ENCODE assay signal across 9 mouse cellular contexts in genomic region chr14:100457870-100458726, GRCm38 (mm10).
A peak's percentile ranks its signal among the peaks of the same experiment; 100 is the strongest.
DNase-seq lines count a peak whose midpoint lies in the region; ATAC-seq lines count a peak whose summit lies in the region.
"Had no signal": no experiment of that assay in that cellular context is flagged by ENCODE, and none has a peak within 500 bp of the region (broad histone marks: within the 10 kb centered on the region; RNA-seq: fewer than 3 reads in every experiment).

No protein-coding gene starts in this region.

- no peak overlapping the region for H3K4me3 ChIP-seq in heart, embryonic 12.5 days
- H3K4me3 ChIP-seq in embryonic facial prominence, embryonic 12.5 days = no peak overlapping the region
- H3K4me3 ChIP-seq in kidney, embryonic 14.5 days (ENCODE audit: low read length) = no peak overlapping the region
- H3K4me3 ChIP-seq in midbrain, embryonic 11.5 days (ENCODE audit: low read depth, low read length) = no peak overlapping the region
- H3K4me3 ChIP-seq: megakaryocyte, embryonic 14.5 days had no signal

- H3K36me3 ChIP-seq in heart, embryonic 12.5 days = no peaks in the 10 kb centered on the region
- no peaks in the 10 kb centered on the region for H3K36me3 ChIP-seq in embryonic facial prominence, embryonic 12.5 days
- no peaks in the 10 kb centered on the region for H3K36me3 ChIP-seq in kidney, embryonic 14.5 days (ENCODE audit: control insufficient read depth, insufficient read depth, low read length)
- no peaks in the 10 kb centered on the region for H3K36me3 ChIP-seq in midbrain, embryonic 11.5 days (ENCODE audit: control insufficient read depth, insufficient read depth, low read length)

- no peak overlapping the region for H3K4me2 ChIP-seq in heart, embryonic 12.5 days
- no peak overlapping the region for H3K4me2 ChIP-seq in embryonic facial prominence, embryonic 12.5 days (replicated peaks)
- H3K4me2 ChIP-seq in kidney, embryonic 14.5 days (replicated peaks; ENCODE audit: low read depth, low read length) = no peak overlapping the region
- no peak overlapping the region for H3K4me2 ChIP-seq in midbrain, embryonic 11.5 days

- peaks cover 29% of the 10 kb centered on the region for H3K4me1 ChIP-seq in heart, embryonic 12.5 days (replicated peaks)
- H3K4me1 ChIP-seq in embryonic facial prominence, embryonic 12.5 days = peaks cover 34% of the 10 kb centered on the region
- peaks cover 22% of the 10 kb centered on the region for H3K4me1 ChIP-seq in kidney, embryonic 14.5 days (ENCODE audit: control insufficient read depth, insufficient read depth, low read length)
- H3K4me1 ChIP-seq in midbrain, embryonic 11.5 days (ENCODE audit: control insufficient read depth, insufficient read depth, low read length) = peaks cover 24% of the 10 kb centered on the region
- H3K4me1 ChIP-seq: megakaryocyte, embryonic 14.5 days had no signal

- peak; percentile 17 for DNase-seq in heart, adult 8-10 months (ENCODE audit: low spot score)
- DNase-seq in midbrain, embryonic 11.5 days (ENCODE audit: low spot score, missing footprints) = peak; percentile 90
- DNase-seq in gastrocnemius, postnatal 36 days = no peak
- no peak for DNase-seq in spleen, postnatal 10 days (ENCODE audit: low spot score in 2 of 2)

- WGBS in heart, embryonic 12.5 days = 49% methylated on average over 7 of the region's 7 CpGs
- WGBS in embryonic facial prominence, embryonic 12.5 days = 37% methylated on average over 7 of the region's 7 CpGs
- 37% methylated on average over 7 of the region's 7 CpGs for WGBS in kidney, embryonic 14.5 days
- WGBS in midbrain, embryonic 11.5 days = 33% methylated on average over 7 of the region's 7 CpGs

- no peak for ATAC-seq in heart, embryonic 12.5 days (ENCODE audit: insufficient number of reproducible peaks, low FRiP score)
- no peak for ATAC-seq in embryonic facial prominence, embryonic 12.5 days (ENCODE audit: insufficient number of reproducible peaks, insufficient read depth, low FRiP score, low TSS enrichment)
- no peak for ATAC-seq in kidney, embryonic 14.5 days (ENCODE audit: low FRiP score, low TSS enrichment)
- ATAC-seq in midbrain, embryonic 11.5 days (ENCODE audit: low FRiP score) = 0 out of 2 replicates have a peak, but pooled peaks have one; percentile 4
- no peak for ATAC-seq in frontal cortex, adult (ENCODE audit: low TSS enrichment)

- no peak overlapping the region for H3K27ac ChIP-seq in heart, embryonic 12.5 days (ENCODE audit: poor library complexity, severe bottlenecking)
- H3K27ac ChIP-seq in embryonic facial prominence, embryonic 12.5 days = peak overlapping the region; percentile 74
- H3K27ac ChIP-seq in kidney, embryonic 14.5 days (ENCODE audit: low read depth, low read length) = peak overlapping the region; percentile 56; the same call in 1 of the 2 replicates
- peak overlapping the region; percentile 6; the same call in 1 of the 2 replicates for H3K27ac ChIP-seq in midbrain, embryonic 11.5 days (ENCODE audit: low read depth, low read length)

- H3K27me3 ChIP-seq in heart, embryonic 12.5 days (replicated peaks) = no peaks in the 10 kb centered on the region
- H3K27me3 ChIP-seq in embryonic facial prominence, embryonic 12.5 days = no peaks in the 10 kb centered on the region
- H3K27me3 ChIP-seq in kidney, embryonic 14.5 days (ENCODE audit: control insufficient read depth, insufficient read depth, low read length) = no peaks in the 10 kb centered on the region
- no peaks in the 10 kb centered on the region for H3K27me3 ChIP-seq in midbrain, embryonic 11.5 days (ENCODE audit: control insufficient read depth, insufficient read depth, low read length)
- H3K27me3 ChIP-seq: megakaryocyte, embryonic 14.5 days had no signal

- intact Hi-C loops in gastrocnemius, postnatal 36 days (cut with DNase I) = loop anchor here (2.0 to 10.0 kb wide), 3 partner anchors 173 to 523 kb away; partner anchors contain the start of gene Klf12

- H3K9me3 ChIP-seq in heart, embryonic 12.5 days (replicated peaks) = no peaks in the 10 kb centered on the region
- H3K9me3 ChIP-seq in embryonic facial prominence, embryonic 12.5 days = no peaks in the 10 kb centered on the region
- no peaks in the 10 kb centered on the region for H3K9me3 ChIP-seq in kidney, embryonic 14.5 days (ENCODE audit: control insufficient read depth, low read length)
- H3K9me3 ChIP-seq in midbrain, embryonic 11.5 days (ENCODE audit: control insufficient read depth, low read length) = no peaks in the 10 kb centered on the region
- H3K9me3 ChIP-seq: megakaryocyte, embryonic 14.5 days had no signal

- H3K9ac ChIP-seq in heart, embryonic 12.5 days = no peak overlapping the region
- H3K9ac ChIP-seq in embryonic facial prominence, embryonic 12.5 days = no peak overlapping the region
- H3K9ac ChIP-seq in kidney, embryonic 14.5 days (ENCODE audit: low read depth, low read length) = no peak overlapping the region
- H3K9ac ChIP-seq in midbrain, embryonic 11.5 days (ENCODE audit: low read length) = no peak overlapping the region

Comparison
In these comparisons a context has a peak if more than half of its experiments do, and no peak if none do; other contexts are left out.
1. DNase-seq: peak in heart, adult 8-10 months (single experiment) and midbrain, embryonic 11.5 days (single experiment); none in gastrocnemius, postnatal 36 days (0 of 2) and spleen, postnatal 10 days (0 of 2).